Mouse (Mus musculus): ENCODE data around the gene Gart. TPM values are rescaled to one million over a fixed set of nuclear protein-coding genes. Genes with fewer than 3 reads are reported as not detected.

The Gart gene
- polyA plus RNA-seq, 1 experiment from 2014 or later: 129 TPM

GRCm38 (mm10) chr16:91596779-91597671, 49.7 kb downstream of the Gart start:
- Histone ChIP-seq H3K4me1 (ENCODE audit: insufficient read depth) (peaks cover 7% of the 10 kb centered on the region), H3K27ac (ENCODE audit: low read depth) (no peak overlapping the region), H3K9ac (peak overlapping the region; percentile 74), H3K9me3 (ENCODE audit: low read depth, low read length) (no peaks in the 10 kb centered on the region), H3K4me3 (ENCODE audit: low read depth, low read length) (peak overlapping the region; percentile 81), H3K27me3 (ENCODE audit: insufficient read depth, low read length) (no peaks in the 10 kb centered on the region), H3K36me3 (ENCODE audit: insufficient read depth) (no peaks in the 10 kb centered on the region), H3K4me2 (peak overlapping the region; percentile 87)
- ATAC-seq (ENCODE audit: insufficient read depth) (no peak; the same call in none of the 2 replicates), DNase-seq (peak; percentile 54)
- WGBS: under 1% methylated on average over 75 of the region's 75 CpGs
- TF ChIP-seq CTCF (IDR thresholded peaks at IDR 0.05; ENCODE audit: low read depth): no peak

GRCm38 (mm10) chr16:91596397-91596778, 50.4 kb downstream of the Gart start:
- H3K9ac ChIP-seq: peak overlapping the region; percentile 74
- WGBS: 15% methylated on average over 9 of the region's 9 CpGs

GRCm38 (mm10) chr16:91595076-91595475, 51.7 kb downstream of the Gart start:
- Histone ChIP-seq H3K4me3 (ENCODE audit: low read depth, low read length) (no peak overlapping the region), H3K4me2 (no peak overlapping the region), H3K4me1 (ENCODE audit: insufficient read depth) (peaks cover 7% of the 10 kb centered on the region), H3K36me3 (ENCODE audit: insufficient read depth) (no peaks in the 10 kb centered on the region), H3K27me3 (ENCODE audit: insufficient read depth, low read length) (no peaks in the 10 kb centered on the region), H3K9me3 (ENCODE audit: low read depth, low read length) (no peaks in the 10 kb centered on the region), H3K27ac (ENCODE audit: low read depth) (no peak overlapping the region), H3K9ac (no peak overlapping the region)
- ATAC-seq (ENCODE audit: insufficient read depth) (no peak), DNase-seq (no peak)
- no peak for TF ChIP-seq CTCF (IDR thresholded peaks at IDR 0.05; ENCODE audit: low read depth)
- WGBS: 81% methylated on average over 6 of the region's 6 CpGs

More at GRCm38 (mm10) chr16:91596397-91596778, 50.4 kb downstream of the Gart start:
- Histone ChIP-seq H3K4me2 (peak overlapping the region; percentile 87), H3K4me1 (ENCODE audit: insufficient read depth) (peaks cover 7% of the 10 kb centered on the region), H3K27me3 (ENCODE audit: insufficient read depth, low read length) (no peaks in the 10 kb centered on the region), H3K4me3 (ENCODE audit: low read depth, low read length) (peak overlapping the region; percentile 81), H3K9me3 (ENCODE audit: low read depth, low read length) (no peaks in the 10 kb centered on the region), H3K36me3 (ENCODE audit: insufficient read depth) (no peaks in the 10 kb centered on the region), H3K27ac (ENCODE audit: low read depth) (no peak overlapping the region)
- ATAC-seq (ENCODE audit: insufficient read depth) (no peak), DNase-seq (no peak)
- no peak for TF ChIP-seq CTCF (IDR thresholded peaks at IDR 0.05; ENCODE audit: low read depth)

GRCm38 (mm10) chr16:91593262-91593661, 53.5 kb downstream of the Gart start:
- H3K4me2 ChIP-seq: no peak overlapping the region
- H3K9me3 ChIP-seq (ENCODE audit: low read depth, low read length): no peaks in the 10 kb centered on the region
- TF ChIP-seq CTCF (IDR thresholded peaks at IDR 0.05; ENCODE audit: low read depth): no peak
- ATAC-seq (ENCODE audit: insufficient read depth): no peak
- no peak for DNase-seq
- no peak overlapping the region for H3K4me3 ChIP-seq (ENCODE audit: low read depth, low read length)
- H3K27me3 ChIP-seq (ENCODE audit: insufficient read depth, low read length): no peaks in the 10 kb centered on the region
- no peaks in the 10 kb centered on the region for H3K36me3 ChIP-seq (ENCODE audit: insufficient read depth)
- no peak overlapping the region for H3K27ac ChIP-seq (ENCODE audit: low read depth)
- H3K9ac ChIP-seq: no peak overlapping the region
- WGBS: 60% methylated on average over 3 of the region's 3 CpGs
- peaks cover 7% of the 10 kb centered on the region for H3K4me1 ChIP-seq (ENCODE audit: insufficient read depth)

- Histone ChIP-seq H3K9ac (no peak overlapping the region), H3K4me3 (ENCODE audit: low read depth, low read length) (no peak overlapping the region), H3K4me2 (no peak overlapping the region), H3K9me3 (ENCODE audit: low read depth, low read length) (no peaks in the 10 kb centered on the region), H3K4me1 (ENCODE audit: insufficient read depth) (peaks cover 7% of the 10 kb centered on the region), H3K27ac (ENCODE audit: low read depth) (no peak overlapping the region), H3K36me3 (ENCODE audit: insufficient read depth) (no peaks in the 10 kb centered on the region), H3K27me3 (ENCODE audit: insufficient read depth, low read length) (no peaks in the 10 kb centered on the region)
- DNase-seq (peak; percentile 39), ATAC-seq (ENCODE audit: insufficient read depth) (peak; percentile 72; the same call in 1 of the 2 replicates)
- no peak for TF ChIP-seq CTCF (IDR thresholded peaks at IDR 0.05; ENCODE audit: low read depth)
- 35% methylated on average over 8 of the region's 8 CpGs for WGBS
Measured at GRCm38 (mm10) chr16:91592162-91592561, 54.6 kb downstream of the Gart start.

DNA sequence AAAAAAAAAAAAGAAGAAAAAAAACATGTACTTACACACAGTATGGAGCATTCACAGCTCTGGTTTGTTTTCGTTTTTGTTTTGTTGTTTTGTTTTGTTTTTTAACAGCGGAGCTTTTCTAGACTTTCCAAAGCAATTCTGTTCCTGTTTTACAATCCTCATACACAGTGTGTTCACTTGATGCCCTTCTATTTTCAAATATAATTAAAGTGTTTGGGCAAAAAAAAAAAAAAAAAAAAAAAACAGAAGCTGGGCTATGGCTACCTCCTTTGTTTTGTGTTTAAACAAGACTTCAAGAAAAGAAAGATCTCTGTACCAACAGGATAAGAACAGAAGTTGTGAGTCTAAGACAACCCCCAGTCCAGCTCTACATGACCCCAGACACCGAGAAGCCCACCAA, 58.0 kb downstream of the Gart start:
- Histone ChIP-seq H3K4me2 (no peak overlapping the region), H3K4me3 (ENCODE audit: low read depth, low read length) (no peak overlapping the region), H3K27me3 (ENCODE audit: insufficient read depth, low read length) (no peaks in the 10 kb centered on the region), H3K9ac (no peak overlapping the region), H3K9me3 (ENCODE audit: low read depth, low read length) (no peaks in the 10 kb centered on the region), H3K36me3 (ENCODE audit: insufficient read depth) (peaks cover 3% of the 10 kb centered on the region; the same call in 1 of the 2 replicates), H3K4me1 (ENCODE audit: insufficient read depth) (no peaks in the 10 kb centered on the region), H3K27ac (ENCODE audit: low read depth) (no peak overlapping the region)
- DNase-seq (no peak), ATAC-seq (ENCODE audit: insufficient read depth) (no peak)
- no peak for TF ChIP-seq CTCF (IDR thresholded peaks at IDR 0.05; ENCODE audit: low read depth)
- WGBS: 88% methylated on average over 3 of the region's 3 CpGs

- Histone ChIP-seq H3K9me3 (ENCODE audit: low read depth, low read length) (no peaks in the 10 kb centered on the region), H3K4me1 (ENCODE audit: insufficient read depth) (no peaks in the 10 kb centered on the region), H3K4me3 (ENCODE audit: low read depth, low read length) (no peak overlapping the region), H3K4me2 (no peak overlapping the region), H3K27me3 (ENCODE audit: insufficient read depth, low read length) (no peaks in the 10 kb centered on the region), H3K9ac (no peak overlapping the region), H3K27ac (ENCODE audit: low read depth) (no peak overlapping the region), H3K36me3 (ENCODE audit: insufficient read depth) (peaks cover 3% of the 10 kb centered on the region; the same call in 1 of the 2 replicates)
- no peak for TF ChIP-seq CTCF (IDR thresholded peaks at IDR 0.05; ENCODE audit: low read depth)
- 57% methylated on average over 6 of the region's 6 CpGs for WGBS
- ATAC-seq (ENCODE audit: insufficient read depth) (no peak), DNase-seq (no peak)
Measured at GRCm38 (mm10) chr16:91587730-91588453, 58.9 kb downstream of the Gart start.

Data from lung, embryonic 14.5 days (tissue).